Mouse (Mus musculus): Measurements from ENCODE around the gene Mgarp. TPM values are rescaled to one million over a fixed set of nuclear protein-coding genes. Genes with fewer than 3 reads are reported as not detected.
"Not testable (repeated sequence)": the region's sequence is repeated elsewhere in the genome, so short reads cannot be mapped to it uniquely, and the experiment has no call there.

The Mgarp gene
- polyA plus RNA-seq, 1 experiment from 2014 or later, result 5.0 TPM

DNA sequence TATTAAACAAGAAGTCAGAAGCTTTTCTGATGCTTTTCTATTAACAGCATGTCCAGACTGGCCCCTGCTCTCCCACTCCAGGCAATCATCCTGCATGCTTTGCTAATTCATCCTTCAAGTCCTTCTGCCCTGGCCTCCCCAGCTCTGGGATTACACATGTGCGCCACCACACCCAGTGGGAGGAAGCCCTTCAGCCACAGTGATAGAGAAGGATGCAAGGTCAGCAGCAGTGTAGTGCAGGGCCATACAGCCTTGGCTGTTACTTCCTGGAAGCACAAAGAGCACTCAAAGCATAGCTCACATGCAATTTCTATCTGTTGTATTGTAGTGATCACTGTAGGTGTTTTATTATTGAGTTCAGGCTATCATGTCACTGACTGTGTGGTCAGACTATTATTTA lies 16.7 kb upstream of the Mgarp start:
- 86% methylated on average over 1 of the region's 1 CpGs for whole genome bisulfite sequencing
- peaks cover 17% of the 10 kb centered on the region for H3K4me1 ChIP-seq
- no peak overlapping the region for H3K9ac ChIP-seq
- no peak overlapping the region for H3K4me2 ChIP-seq (replicated peaks)
- ATAC-seq (ENCODE audit: low FRiP score), result no peak
- H3K27me3 ChIP-seq, result no peaks in the 10 kb centered on the region
- no peak overlapping the region for H3K27ac ChIP-seq
- no peak overlapping the region for H3K4me3 ChIP-seq
- no peaks in the 10 kb centered on the region for H3K36me3 ChIP-seq
- no peaks in the 10 kb centered on the region for H3K9me3 ChIP-seq (replicated peaks)

DNA sequence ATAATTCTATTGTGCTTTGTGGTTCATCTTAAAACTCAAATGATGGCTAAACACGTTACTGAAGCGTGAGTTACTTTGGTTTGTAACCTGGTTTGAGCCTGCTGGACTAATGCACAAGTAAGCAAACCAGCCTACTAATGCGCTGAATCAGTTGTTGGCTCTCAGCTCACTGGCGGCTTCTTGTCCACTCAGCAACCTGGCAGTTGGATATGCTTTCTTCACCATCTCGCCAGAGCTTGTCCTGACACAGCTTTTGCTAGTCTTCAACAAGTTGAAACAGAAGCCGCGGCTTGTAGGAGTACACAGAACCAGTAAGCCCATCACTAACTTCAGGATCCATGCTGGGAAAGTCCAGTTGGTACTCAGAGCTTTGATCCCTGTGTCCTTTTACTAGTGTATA lies 15.9 kb upstream of the Mgarp start:
- ATAC-seq (ENCODE audit: low FRiP score), result no peak
- 90% methylated on average over 7 of the region's 7 CpGs for WGBS

GRCm38 (mm10) chr3:51408561-51409183 lies 12.1 kb upstream of the Mgarp start, which contains the start of gene Ndufc1:
Ndufc1 (minus strand) TSS chr3:51408988.
- Histone ChIP-seq H3K36me3 (peaks cover 20% of the 10 kb centered on the region), H3K9me3 (replicated peaks) (no peaks in the 10 kb centered on the region), H3K4me3 (peak within 1 kb of the TSS; percentile 74), H3K27me3 (no peaks in the 10 kb centered on the region), H3K4me1 (peaks cover 12% of the 10 kb centered on the region), H3K9ac (peak within 1 kb of the TSS; percentile 92), H3K27ac (peak within 1 kb of the TSS; percentile 97), H3K4me2 (replicated peaks) (peak within 1 kb of the TSS; percentile 73)
- ATAC-seq (ENCODE audit: low FRiP score), result peak; percentile 95
- under 1% methylated on average over 39 of the region's 40 CpGs for WGBS

More for the DNA sequence above, 15.9 kb upstream of the Mgarp start:
- Histone ChIP-seq H3K36me3 (no peaks in the 10 kb centered on the region), H3K27ac (no peak overlapping the region), H3K4me1 (peaks cover 18% of the 10 kb centered on the region), H3K9me3 (replicated peaks) (no peaks in the 10 kb centered on the region), H3K4me2 (replicated peaks) (no peak overlapping the region), H3K27me3 (no peaks in the 10 kb centered on the region), H3K4me3 (no peak overlapping the region), H3K9ac (no peak overlapping the region)

- Histone ChIP-seq H3K4me2 (replicated peaks) (peak overlapping the region; percentile 73), H3K36me3 (peaks cover 26% of the 10 kb centered on the region), H3K9ac (peak overlapping the region; percentile 92), H3K9me3 (replicated peaks) (no peaks in the 10 kb centered on the region), H3K27me3 (no peaks in the 10 kb centered on the region), H3K27ac (peak overlapping the region; percentile 97), H3K4me3 (peak overlapping the region; percentile 74), H3K4me1 (peaks cover 12% of the 10 kb centered on the region)
- ATAC-seq (ENCODE audit: low FRiP score), result peak; percentile 41
- 25% methylated on average over 20 of the region's 20 CpGs for WGBS
Measured at GRCm38 (mm10) chr3:51407870-51408560, 11.5 kb upstream of the Mgarp start.

DNA sequence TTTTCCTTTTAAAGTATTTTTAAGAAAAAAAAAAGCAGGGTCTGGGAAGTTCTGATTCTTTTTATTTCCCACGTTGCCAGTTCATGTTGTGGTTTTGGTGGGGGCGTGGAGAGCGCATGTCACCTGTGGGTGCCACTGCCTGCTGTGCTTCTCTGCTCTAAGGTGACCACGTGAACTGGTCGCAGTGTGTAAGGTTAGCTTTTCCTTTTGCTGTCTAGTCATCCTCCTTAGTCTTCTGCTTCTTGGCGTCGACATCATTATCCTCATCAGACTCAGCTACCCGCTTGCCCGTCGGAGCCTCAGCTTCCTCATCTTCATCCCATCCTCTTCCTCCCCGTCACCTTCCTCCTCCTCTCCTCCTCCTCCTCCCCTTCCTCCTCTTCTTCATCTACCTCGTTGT lies 6.1 kb upstream of the Mgarp start:
- Histone ChIP-seq H3K4me3 (no peak overlapping the region), H3K4me1 (peaks cover 10% of the 10 kb centered on the region), H3K27me3 (peaks cover 11% of the 10 kb centered on the region), H3K27ac (no peak overlapping the region), H3K4me2 (replicated peaks) (no peak overlapping the region), H3K36me3 (peaks cover 32% of the 10 kb centered on the region), H3K9ac (no peak overlapping the region), H3K9me3 (replicated peaks) (no peaks in the 10 kb centered on the region)
- 93% methylated on average over 12 of the region's 12 CpGs for WGBS
- no peak for ATAC-seq (ENCODE audit: low FRiP score)

DNA sequence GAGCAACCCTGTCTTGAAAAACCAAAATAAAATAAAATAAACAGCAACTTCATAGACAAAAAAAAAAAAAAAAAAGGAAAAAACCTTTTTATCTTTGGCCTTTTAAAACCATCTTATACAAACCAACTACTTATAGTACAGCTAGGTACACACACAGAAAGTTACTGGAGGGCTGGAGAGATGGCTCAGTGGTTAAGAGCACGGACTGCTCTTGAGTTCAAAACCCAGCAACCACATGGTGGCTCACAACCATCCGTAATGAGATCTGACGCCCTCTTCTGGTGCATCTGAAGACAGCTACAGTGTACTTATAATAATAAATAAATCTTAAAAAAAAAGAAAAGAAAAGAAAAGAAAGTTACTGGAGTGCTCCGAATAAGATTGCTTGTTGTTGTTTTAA lies 5.5 kb upstream of the Mgarp start:
- not testable (repeated sequence) for ATAC-seq (ENCODE audit: low FRiP score); H3K9me3 ChIP-seq (replicated peaks); H3K4me1 ChIP-seq; H3K27ac ChIP-seq; H3K4me3 ChIP-seq; H3K9ac ChIP-seq; H3K4me2 ChIP-seq (replicated peaks)
- 70% methylated on average over 4 of the region's 4 CpGs for WGBS
- H3K36me3 ChIP-seq, result peaks cover 31% of the 10 kb centered on the region
- peaks cover 15% of the 10 kb centered on the region for H3K27me3 ChIP-seq

DNA sequence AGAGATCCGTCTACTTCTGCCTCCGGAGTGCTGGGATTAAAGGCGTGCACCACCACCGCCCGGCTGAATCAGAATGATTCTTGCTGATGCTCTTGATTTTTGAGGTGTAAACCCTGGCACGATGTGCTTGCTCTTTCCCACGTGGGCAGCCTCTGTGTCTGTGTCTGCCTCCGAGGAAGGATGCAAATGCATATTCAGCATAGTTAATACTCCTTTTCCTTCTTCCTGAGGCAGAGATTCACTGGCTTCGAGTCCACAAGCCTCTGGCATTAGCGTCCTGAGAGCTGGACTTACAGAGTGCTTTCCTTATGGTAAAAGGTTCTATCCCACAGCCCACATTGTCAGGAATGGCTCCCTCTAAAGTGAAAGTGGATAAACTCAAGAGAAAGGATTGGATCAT lies 4.1 kb upstream of the Mgarp start:
- no peak for ATAC-seq (ENCODE audit: low FRiP score)

GRCm38 (mm10) chr3:51399531-51399930 lies 3.0 kb upstream of the Mgarp start:
- Histone ChIP-seq H3K9ac (no peak overlapping the region), H3K27me3 (peaks cover 35% of the 10 kb centered on the region)
- 70% methylated on average over 4 of the region's 4 CpGs for WGBS

More for the DNA sequence above, 4.1 kb upstream of the Mgarp start:
- Histone ChIP-seq H3K4me1 (peaks cover 10% of the 10 kb centered on the region), H3K27ac (no peak overlapping the region), H3K9ac (no peak overlapping the region), H3K4me3 (no peak overlapping the region), H3K9me3 (replicated peaks) (no peaks in the 10 kb centered on the region), H3K27me3 (peaks cover 26% of the 10 kb centered on the region), H3K36me3 (peaks cover 19% of the 10 kb centered on the region), H3K4me2 (replicated peaks) (no peak overlapping the region)
- 80% methylated on average over 10 of the region's 10 CpGs for WGBS

DNA sequence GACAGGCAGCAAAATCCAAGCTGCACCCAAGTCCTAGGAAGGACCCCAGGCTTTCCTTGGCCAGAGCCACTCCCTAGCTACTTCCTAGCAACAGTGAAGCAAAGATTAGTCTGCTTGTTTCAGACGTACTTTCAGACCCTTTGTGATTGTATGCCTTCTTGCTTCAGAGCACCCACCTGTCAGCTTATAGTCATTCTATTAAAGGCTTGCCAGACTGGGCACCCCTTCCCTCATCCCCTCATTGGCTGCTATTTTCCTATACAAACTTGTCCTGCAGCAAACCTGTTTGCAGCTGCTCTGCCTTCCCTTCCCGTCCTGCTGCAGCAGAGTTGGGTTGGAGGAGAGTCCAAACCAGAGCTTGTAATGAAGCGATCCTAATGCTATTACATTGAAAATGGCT lies 2.1 kb upstream of the Mgarp start:
- H3K36me3 ChIP-seq, result peaks cover 12% of the 10 kb centered on the region
- no peaks in the 10 kb centered on the region for H3K9me3 ChIP-seq (replicated peaks)
- no peak for ATAC-seq (ENCODE audit: low FRiP score)
- no peak overlapping the region for H3K4me3 ChIP-seq
- H3K9ac ChIP-seq, result no peak overlapping the region
- no peak overlapping the region for H3K27ac ChIP-seq
- H3K4me1 ChIP-seq, result peaks cover 10% of the 10 kb centered on the region
- WGBS, result 18% methylated on average over 3 of the region's 3 CpGs
- H3K27me3 ChIP-seq, result peaks cover 35% of the 10 kb centered on the region
- H3K4me2 ChIP-seq (replicated peaks), result no peak overlapping the region

More at GRCm38 (mm10) chr3:51399531-51399930, 3.0 kb upstream of the Mgarp start:
- Histone ChIP-seq H3K4me1 (peaks cover 10% of the 10 kb centered on the region), H3K36me3 (peaks cover 17% of the 10 kb centered on the region), H3K9me3 (replicated peaks) (no peaks in the 10 kb centered on the region), H3K4me2 (replicated peaks) (no peak overlapping the region), H3K27ac (no peak overlapping the region), H3K4me3 (no peak overlapping the region)
- ATAC-seq (ENCODE audit: low FRiP score), result no peak

DNA sequence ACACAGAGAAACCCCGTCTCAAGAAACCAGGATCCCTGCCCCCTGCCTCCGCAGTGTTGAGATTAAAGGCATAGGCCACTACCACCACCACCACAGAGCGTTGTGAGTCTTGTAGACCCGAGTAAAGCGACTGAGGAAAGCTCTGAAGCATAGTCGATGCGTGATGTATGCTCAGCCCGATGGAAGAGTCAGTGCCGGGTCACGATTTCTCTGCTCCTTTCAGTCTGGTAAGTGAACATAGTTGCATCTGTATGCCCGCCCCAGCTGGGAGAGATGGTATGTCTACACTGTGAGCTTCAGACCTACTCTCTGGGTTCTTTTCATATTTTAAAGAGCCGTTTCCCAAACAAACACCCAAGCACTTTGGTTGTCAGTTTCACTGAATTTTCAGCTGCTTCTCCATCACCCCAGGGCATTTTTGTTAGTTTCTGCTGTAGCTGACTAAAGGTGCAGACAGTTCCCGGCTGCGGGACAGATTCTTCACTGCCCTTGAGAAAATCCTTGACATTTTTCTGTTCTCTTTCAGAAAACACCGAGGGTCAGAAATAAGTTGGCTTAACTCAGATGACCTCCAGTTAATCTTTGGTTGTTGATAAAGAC lies 1.3 kb upstream of the Mgarp start:
- Histone ChIP-seq H3K27ac (no peak overlapping the region), H3K4me1 (peaks cover 10% of the 10 kb centered on the region), H3K4me3 (no peak overlapping the region), H3K9me3 (replicated peaks) (no peaks in the 10 kb centered on the region), H3K4me2 (replicated peaks) (no peak overlapping the region), H3K27me3 (peaks cover 35% of the 10 kb centered on the region), H3K36me3 (peaks cover 3% of the 10 kb centered on the region), H3K9ac (no peak overlapping the region)
- 42% methylated on average over 15 of the region's 15 CpGs for WGBS
- no peak for ATAC-seq (ENCODE audit: low FRiP score)

- Histone ChIP-seq H3K27ac (no peak overlapping the region), H3K27me3 (peaks cover 35% of the 10 kb centered on the region), H3K9ac (no peak overlapping the region), H3K9me3 (replicated peaks) (no peaks in the 10 kb centered on the region), H3K4me2 (replicated peaks) (peak overlapping the region; percentile 64; the same call in 1 of the 2 replicates), H3K4me1 (peaks cover 10% of the 10 kb centered on the region), H3K4me3 (peak overlapping the region; percentile 39; the same call in 1 of the 2 replicates), H3K36me3 (no peaks in the 10 kb centered on the region)
- 19% methylated on average over 19 of the region's 19 CpGs for WGBS
- ATAC-seq (ENCODE audit: low FRiP score), result no peak
Measured at GRCm38 (mm10) chr3:51395461-51396145, 935 bp downstream of the Mgarp start.

GRCm38 (mm10) chr3:51394881-51395280 lies 1.7 kb downstream of the Mgarp start:
- 63% methylated on average over 3 of the region's 3 CpGs for WGBS
- no peak overlapping the region for H3K4me3 ChIP-seq
- no peak for ATAC-seq (ENCODE audit: low FRiP score)
- no peak overlapping the region for H3K4me2 ChIP-seq (replicated peaks)
- no peak overlapping the region for H3K9ac ChIP-seq
- H3K27me3 ChIP-seq, result peaks cover 35% of the 10 kb centered on the region
- no peaks in the 10 kb centered on the region for H3K9me3 ChIP-seq (replicated peaks)
- no peaks in the 10 kb centered on the region for H3K36me3 ChIP-seq
- H3K4me1 ChIP-seq, result peaks cover 10% of the 10 kb centered on the region
- no peak overlapping the region for H3K27ac ChIP-seq

Data from hindbrain, embryonic 12.5 days (tissue).